Mouse (Mus musculus) bone marrow macrophage, adult 2 months (primary cell): ENCODE data around the gene Cd209d.
"Not testable (repeated sequence)": the region's sequence is repeated elsewhere in the genome, so short reads cannot be mapped to it uniquely, and the experiment has no call there.

ENCODE experiments used
- CTCF ChIP-seq: IDR thresholded peaks from 2 replicates; pipeline ENCODE4 v1.5.1; 2012; ENCODE audit warnings: low read depth, mild to moderate bottlenecking, low read length, moderate library complexity
- POLR2A ChIP-seq: IDR thresholded peaks from 2 replicates; pipeline ENCODE4 v1.6.1; 2012; ENCODE audit warnings: mild to moderate bottlenecking, low read depth, low read length, borderline replicate concordance

DNA sequence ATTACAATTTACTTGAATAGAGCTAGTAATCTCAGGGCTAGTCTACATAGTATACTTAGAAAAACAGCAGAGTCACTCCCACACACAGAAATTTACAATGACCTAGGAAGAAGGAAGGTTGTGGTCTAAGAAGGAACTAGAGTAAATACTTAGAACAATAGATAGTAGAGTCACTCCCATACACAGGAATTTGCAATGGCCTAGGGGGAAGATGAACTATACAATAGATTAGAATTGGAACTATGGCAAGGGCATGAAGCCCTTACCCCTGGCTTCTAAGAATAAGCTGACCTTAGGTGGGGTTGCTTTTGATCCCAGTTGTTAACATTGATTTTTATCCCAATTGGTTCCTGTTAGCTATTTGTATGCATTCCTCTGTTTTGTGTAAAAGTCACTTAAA is 15.6 kb downstream of the Cd209d start:
- TF ChIP-seq CTCF, POLR2A: not testable (repeated sequence)
